Mouse (Mus musculus): Measurements from ENCODE around the gene Nutf2.
"Not testable (repeated sequence)": the region's sequence is repeated elsewhere in the genome, so short reads cannot be mapped to it uniquely, and the experiment has no call there.

Nutf2 gene

GRCm38 (mm10) chr8:105860143-105860981, at the start of gene Nutf2:
Gene Nutf2, plus strand, starts transcription at chr8:105860580.
- DNase-seq, result peak; percentile 98

- no peak for DNase-seq
Measured at GRCm38 (mm10) chr8:105811061-105811460, 49.3 kb upstream of the Nutf2 start.

GRCm38 (mm10) chr8:105811543-105811942, 48.8 kb upstream of the Nutf2 start:
- no peak for DNase-seq

- DNase-seq, result no peak
Measured at GRCm38 (mm10) chr8:105812511-105812910, 47.9 kb upstream of the Nutf2 start.

DNA sequence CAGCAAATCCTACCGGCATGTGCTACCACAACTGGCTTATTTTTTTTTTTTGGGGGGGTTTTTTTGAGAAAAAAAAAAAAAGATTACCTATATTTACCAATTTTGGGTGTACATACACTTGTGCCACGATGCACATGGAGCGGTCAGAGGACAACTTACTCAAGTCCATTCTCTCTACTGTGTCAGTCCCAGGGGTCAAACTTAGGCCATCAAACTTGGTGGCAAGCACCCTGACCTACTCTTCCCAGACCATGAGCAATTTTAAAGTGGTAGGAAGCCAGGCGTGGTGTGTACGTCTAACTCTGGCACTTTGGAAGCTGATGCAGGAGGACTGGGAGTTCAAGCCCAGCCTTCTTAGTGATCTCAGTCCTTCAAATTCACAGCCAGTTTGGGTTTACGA, 47.1 kb upstream of the Nutf2 start:
- DNase-seq, result no peak

DNA sequence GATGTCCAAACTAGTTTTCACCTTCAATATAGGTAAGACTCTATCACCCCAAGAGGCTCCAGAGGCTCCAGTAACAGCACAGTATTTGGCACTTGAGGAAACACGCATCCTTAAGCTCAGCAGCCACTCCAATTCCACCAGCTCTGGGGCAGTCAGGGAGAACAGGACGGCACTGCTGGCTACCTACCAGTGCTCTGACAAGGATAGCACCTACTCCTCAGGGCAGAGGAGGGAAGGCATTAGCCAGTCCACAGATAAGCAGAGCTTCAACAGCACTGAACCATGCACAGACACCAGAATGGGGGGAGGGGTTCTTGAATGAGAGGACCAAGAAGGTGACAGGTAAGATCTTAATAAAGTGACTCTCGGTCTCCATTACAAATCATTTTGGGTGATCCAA, 40.7 kb upstream of the Nutf2 start:
- DNase-seq, result no peak

DNA sequence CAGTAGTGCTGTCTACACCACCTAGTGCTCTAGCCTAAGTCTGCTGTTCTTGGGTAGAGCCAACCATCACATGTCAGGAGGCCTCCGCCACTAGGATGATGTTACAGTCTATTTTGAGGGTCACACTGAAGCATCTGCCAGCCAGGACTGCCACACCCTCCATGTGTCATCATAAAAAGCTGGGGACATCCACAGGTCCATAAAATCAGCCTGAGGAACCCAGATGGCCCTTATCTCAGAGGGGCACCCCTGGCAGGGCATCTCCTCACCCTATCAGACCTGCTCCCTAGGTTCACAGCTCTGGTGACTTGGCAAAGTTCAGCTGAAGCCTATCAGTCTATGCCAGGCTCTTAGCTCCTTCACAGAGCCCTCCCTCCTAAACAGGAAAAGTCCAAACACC, 39.5 kb upstream of the Nutf2 start:
- no peak for DNase-seq

GRCm38 (mm10) chr8:105825506-105825905, 34.9 kb upstream of the Nutf2 start:
- DNase-seq, result no peak

GRCm38 (mm10) chr8:105826379-105826778, 34.0 kb upstream of the Nutf2 start:
- no peak for DNase-seq

DNA sequence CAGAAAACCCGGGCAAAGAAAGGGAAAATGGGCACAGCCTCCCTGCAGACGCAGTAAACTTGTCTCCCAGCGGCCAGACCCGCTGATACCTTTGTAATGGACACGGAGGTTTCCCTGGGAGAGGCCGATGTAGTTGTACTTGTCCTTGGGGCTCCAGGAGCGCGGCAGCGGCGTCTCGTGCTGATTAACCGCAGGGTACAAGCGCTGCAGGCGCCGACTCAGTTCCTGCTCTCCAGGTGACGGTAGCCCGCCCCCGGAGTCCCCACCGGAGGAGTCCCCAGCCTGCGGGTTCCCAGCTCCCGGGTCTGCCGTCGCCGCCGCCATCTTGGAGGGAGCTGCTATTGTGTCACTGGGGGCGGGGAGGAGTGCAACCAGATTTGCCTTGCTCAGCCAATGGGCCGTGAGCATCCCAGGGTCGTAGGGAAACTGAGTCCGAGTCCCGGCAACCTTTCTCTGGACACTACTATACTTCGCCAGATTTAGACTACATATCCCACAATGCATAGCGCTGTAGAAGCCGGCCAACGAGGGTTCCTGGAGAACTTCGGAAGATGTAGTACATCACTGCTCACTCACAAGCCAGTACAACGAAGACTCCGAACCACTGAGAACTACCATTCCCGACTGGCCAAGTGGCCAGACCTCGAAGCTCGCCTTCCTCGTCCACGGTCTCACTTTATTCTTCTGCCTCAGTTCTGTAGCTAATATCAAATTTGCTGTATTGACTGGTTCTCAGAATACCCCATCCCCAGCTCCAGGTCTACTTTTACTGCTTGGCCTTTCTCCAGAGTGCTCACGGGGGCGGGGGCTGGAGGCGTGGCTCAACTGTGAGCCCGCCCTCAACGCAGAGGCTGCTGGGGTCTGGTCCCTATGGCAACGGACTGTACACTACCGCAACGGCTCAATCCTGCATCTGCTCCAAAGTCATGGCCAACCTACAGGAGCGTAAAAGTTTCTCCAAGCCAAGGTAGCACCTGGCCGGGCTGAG, 33.2 kb upstream of the Nutf2 start, which contains the start of the genes Ranbp10 and Tsnaxip1:
Ranbp10 (minus strand) TSS at position 490 of the 988 bp plus-strand sequence.
Tsnaxip1 (plus strand) TSS at position 871 of the 988 bp plus-strand sequence.
- DNase-seq, result peak; percentile 99

GRCm38 (mm10) chr8:105833740-105834139, 26.6 kb upstream of the Nutf2 start:
- DNase-seq, result not testable (repeated sequence)

GRCm38 (mm10) chr8:105835318-105835717, 25.1 kb upstream of the Nutf2 start:
- peak; percentile 88 for DNase-seq

GRCm38 (mm10) chr8:105836991-105837390, 23.4 kb upstream of the Nutf2 start:
- no peak for DNase-seq

DNA sequence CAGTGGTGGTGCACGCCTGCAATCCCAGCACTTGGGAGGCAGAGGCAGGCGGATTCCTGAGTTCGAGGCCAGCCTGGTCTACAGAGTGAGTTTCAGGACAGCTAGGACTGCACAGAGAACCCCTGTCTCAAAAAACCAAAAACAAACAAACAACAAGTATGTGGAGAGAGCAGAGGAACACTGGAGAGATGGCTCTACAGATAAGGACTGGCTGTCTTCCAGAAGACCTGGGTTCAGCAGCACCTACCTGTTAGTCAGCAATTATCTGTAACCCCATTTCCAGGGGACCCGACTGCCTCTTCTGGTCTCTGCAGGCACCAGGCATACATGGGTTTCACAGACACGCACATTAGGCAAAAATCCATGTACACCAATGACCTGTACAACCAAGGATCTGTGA, 21.2 kb upstream of the Nutf2 start:
- DNase-seq, result no peak

GRCm38 (mm10) chr8:105846678-105847077, 13.7 kb upstream of the Nutf2 start:
- DNase-seq, result no peak

GRCm38 (mm10) chr8:105850014-105850413, 10.4 kb upstream of the Nutf2 start:
- no peak for DNase-seq

DNA sequence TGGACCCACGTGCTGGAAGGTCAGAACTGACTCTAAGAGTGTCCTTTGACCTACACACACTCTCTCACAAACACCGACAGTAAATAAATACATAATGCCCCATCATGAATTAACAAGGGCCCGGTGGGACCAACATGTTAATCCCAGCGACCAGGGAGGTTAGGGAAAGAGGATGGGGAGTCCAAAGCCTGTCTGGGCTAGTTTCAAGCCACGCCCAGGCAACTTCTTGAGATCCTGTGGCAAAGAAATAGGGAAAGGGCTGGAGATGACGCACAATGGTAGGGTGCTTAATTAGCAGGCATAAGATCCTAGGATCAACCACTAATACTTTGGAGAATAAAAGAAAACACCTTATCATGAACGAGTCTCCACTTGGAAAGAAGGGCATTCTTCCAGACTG, 9.8 kb upstream of the Nutf2 start:
- DNase-seq, result no peak

GRCm38 (mm10) chr8:105851651-105852143, 8.7 kb upstream of the Nutf2 start:
- DNase-seq, result peak; percentile 94

- no peak for DNase-seq
Measured at GRCm38 (mm10) chr8:105852146-105852729, 8.1 kb upstream of the Nutf2 start.

- no peak for DNase-seq
Measured at GRCm38 (mm10) chr8:105853178-105853577, 7.2 kb upstream of the Nutf2 start, which contains the start of gene Cenpt. Gene Cenpt, minus strand, starts transcription at chr8:105853278.

DNA sequence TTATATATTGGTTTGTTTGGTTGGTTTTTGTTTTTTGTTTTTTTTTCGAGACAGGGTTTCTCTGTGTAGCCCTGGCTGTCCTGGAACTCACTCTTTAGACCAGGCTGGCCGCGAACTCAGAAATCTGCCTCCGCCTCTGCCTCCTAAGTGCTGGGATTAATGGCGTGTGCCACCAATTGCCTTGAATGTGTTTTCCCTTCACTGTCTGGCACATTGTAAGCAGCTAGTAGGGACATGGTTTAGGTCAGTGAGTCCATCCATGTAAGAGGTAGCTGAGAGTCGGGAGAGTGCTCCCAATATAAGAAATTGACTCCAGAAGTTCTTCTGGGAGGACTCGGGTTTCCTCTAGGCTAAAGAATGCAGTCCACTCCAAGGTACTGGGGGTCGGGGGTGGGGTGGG, 6.1 kb upstream of the Nutf2 start:
- DNase-seq, result no peak

DNA sequence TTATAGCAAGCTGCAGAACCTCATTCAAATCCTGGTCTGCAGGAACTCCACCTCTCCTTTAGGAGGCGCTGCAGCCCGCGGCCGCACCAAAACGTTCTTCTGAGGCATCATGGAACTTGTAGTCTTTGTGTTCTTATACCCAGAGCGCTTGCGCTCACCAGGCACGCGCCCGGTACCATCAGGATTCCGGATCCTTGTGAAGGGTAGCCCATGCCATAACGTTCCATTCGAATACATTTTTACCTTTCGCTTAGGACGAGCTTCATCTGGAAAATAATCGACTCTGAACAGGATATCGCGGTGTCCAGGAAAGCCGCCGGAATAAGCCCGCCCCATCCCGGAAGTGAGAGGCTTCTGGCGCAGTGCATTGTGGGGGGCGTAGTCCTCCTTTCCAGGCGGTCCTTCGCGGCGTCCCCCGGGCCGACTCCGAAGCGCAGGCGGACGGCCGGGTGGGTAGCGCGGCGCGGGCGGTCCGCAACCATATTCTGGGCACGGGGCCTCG, 5.6 kb upstream of the Nutf2 start, which contains the start of gene Thap11:
Thap11 (plus strand) TSS at position 418 of the 502 bp plus-strand sequence.
- DNase-seq, result peak; percentile 97
